Mouse (Mus musculus) frontal cortex, postnatal 25 days (tissue): Measurements from ENCODE around the gene Tlnrd1.
A peak's percentile ranks its signal among the peaks of the same experiment; 100 is the strongest.
"Not testable (repeated sequence)": the region's sequence is repeated elsewhere in the genome, so short reads cannot be mapped to it uniquely, and the experiment has no call there.

Source experiments
- DNase-seq, 2 experiments: peaks; one replicate each; pipeline ENCODE4 v3.0.0; 2022; ENCODE audit warnings: low spot score in 2 of 2

Tlnrd1 gene

DNA sequence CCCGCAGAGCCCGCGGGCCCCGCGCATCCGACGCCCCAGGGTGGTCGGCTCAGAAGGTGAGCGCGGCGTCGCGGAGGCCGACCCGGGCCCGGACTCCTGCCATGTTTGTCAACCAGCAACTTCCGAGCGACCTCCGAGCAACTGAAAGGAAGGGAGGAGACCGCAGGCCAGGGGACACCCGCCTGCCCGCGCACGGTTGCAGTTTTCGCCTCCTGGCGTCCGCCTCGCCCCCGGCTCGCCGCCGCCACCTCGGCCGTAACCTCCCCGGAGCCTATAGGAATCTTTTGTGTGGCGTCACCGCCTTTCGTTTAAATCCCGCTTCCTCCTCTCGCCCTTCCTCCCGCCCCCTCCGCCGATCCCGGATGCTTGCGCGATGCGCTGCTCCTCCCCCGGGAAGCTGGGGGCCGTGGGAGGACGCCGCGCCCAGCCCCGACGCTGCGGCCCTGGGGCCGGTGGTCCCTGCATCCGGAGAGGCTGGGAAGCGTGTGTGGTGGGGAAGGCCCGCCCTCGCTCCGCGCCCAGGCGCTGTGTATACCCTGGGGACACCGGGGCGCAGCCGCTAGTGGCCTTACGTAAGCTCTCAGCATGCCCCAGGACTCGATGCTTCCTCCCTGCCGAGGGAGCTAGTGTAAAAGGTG lies at the start of gene Tlnrd1, which contains the start of gene Mesd:
Gene Tlnrd1 (minus strand): TSS at position 285 of the 638 bp plus-strand sequence.
Gene Mesd (plus strand): TSS at position 446 of the 638 bp plus-strand sequence.
- peak; percentile 77 to 81 for DNase-seq

- no peak for DNase-seq
These were observed 37.5 kb upstream of the Tlnrd1 start for GRCm38 (mm10) chr7:83921637-83922036.

- DNase-seq: no peak
These were observed 36.1 kb upstream of the Tlnrd1 start for GRCm38 (mm10) chr7:83920241-83920640.

GRCm38 (mm10) chr7:83914566-83914965 lies 30.5 kb upstream of the Tlnrd1 start:
- peak; percentile 70 to 89 for DNase-seq

DNA sequence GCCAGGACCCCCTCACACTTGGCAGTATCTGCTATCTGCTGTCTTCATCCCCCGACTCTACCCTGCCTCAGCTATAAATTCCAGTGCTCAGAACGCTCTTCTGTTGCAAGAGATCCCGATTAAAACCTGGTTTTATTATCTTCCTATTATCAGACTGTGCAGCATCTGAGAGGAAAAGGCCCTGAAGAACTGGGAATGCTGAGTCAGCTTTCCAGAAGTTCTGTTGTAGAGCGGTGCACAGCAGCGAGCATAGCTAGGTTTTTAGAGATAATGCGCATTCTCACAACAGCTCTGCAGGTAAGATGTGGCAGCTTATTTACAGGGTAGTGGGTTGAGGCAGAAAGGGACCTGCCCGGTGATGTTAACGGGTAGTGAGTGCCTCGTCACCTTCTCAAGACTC lies 29.9 kb upstream of the Tlnrd1 start:
- no peak for DNase-seq

GRCm38 (mm10) chr7:83913405-83913932 lies 29.4 kb upstream of the Tlnrd1 start:
- no peak for DNase-seq

DNA sequence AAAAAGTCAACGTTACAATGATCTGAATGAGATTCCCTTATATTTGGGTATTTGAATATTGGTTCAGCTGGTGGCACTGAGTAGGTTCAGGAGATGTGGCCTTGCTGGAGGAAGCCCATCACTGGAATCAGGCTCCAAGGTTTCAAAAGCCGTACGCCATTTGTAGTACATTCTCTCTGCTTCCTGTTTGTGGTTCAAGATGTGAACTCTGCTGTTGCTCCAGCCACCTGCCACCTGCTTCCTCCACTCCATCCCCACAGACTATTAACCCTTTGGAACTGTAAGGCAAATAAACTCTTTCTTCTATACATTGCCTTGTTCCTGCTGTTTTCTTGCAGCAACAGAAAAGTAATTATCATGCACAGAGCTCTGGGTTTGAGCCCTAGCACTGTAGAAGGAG lies 27.8 kb upstream of the Tlnrd1 start:
- DNase-seq: no peak

DNA sequence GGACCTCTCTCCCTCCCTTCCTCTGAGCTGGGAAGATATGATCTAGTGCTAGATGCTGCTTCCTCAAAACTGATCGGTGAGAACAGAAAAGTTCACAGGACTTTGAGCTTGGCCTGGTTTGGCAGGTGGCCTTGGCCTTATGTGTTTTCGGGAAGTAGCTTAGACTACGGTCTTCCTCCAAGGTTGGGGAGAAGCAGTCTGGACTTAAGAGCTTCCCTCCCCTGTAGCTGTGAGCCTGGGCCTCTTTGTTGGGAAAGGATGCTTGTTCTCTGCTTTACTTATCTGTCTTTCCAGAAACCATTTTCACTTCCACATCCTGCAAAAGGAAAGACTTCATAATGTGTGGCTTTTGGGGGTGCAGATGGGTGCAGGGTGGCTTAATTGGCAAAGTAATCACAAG lies 20.7 kb upstream of the Tlnrd1 start:
- DNase-seq: no peak

GRCm38 (mm10) chr7:83902296-83903145 lies 18.4 kb upstream of the Tlnrd1 start:
- DNase-seq: no peak

- DNase-seq: no peak
These were observed 17.3 kb upstream of the Tlnrd1 start for GRCm38 (mm10) chr7:83901425-83901824.

DNA sequence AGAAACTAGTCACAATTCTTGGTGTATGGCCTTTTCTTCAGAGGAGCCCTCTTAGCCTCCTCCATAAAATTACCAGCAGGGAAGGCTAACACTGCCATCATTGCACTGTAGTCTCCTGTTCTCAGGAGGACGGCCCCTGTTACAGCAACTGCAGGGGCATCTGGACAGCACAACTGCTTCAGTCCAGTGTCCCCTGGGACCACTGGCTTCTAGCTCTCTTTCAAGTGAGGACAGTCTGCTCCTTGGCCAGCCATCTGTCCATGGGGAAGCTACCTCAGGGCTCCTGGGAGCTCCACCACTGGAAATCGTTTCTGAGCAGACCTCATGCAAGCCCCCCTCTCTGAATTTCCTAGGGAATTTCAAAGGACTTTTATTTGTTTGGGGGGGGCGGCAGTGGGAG lies 16.4 kb upstream of the Tlnrd1 start:
- no peak for DNase-seq

- DNase-seq: no peak
These were observed 14.2 kb upstream of the Tlnrd1 start for GRCm38 (mm10) chr7:83898267-83898666.

GRCm38 (mm10) chr7:83896077-83896740 lies 12.1 kb upstream of the Tlnrd1 start:
- DNase-seq: no peak

GRCm38 (mm10) chr7:83894348-83894747 lies 10.2 kb upstream of the Tlnrd1 start:
- no peak for DNase-seq

GRCm38 (mm10) chr7:83892333-83892669 lies 8.2 kb upstream of the Tlnrd1 start:
- DNase-seq: no peak

- peak; percentile 89 to 95 for DNase-seq
These were observed 7.6 kb upstream of the Tlnrd1 start for GRCm38 (mm10) chr7:83891433-83892332.

DNA sequence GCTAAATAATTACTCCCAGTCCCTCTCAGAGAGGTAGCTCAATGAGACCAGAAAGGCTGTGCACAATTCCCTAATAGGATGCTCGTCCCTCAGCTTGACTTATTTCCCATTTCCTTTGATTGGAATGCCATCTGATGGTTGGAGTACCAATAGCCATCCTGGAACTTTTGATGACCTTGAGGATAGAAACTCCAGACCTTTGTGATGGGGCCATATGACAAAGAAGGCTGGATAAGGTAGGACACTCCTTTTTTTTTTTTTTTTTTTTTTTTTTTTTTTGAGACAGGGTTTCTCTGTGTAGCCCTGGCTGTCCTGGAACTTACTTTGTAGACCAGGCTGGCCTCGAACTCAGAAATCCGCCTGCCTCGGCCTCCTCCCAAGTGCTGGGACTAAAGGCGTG lies 5.8 kb upstream of the Tlnrd1 start:
- not testable (repeated sequence) for DNase-seq

DNA sequence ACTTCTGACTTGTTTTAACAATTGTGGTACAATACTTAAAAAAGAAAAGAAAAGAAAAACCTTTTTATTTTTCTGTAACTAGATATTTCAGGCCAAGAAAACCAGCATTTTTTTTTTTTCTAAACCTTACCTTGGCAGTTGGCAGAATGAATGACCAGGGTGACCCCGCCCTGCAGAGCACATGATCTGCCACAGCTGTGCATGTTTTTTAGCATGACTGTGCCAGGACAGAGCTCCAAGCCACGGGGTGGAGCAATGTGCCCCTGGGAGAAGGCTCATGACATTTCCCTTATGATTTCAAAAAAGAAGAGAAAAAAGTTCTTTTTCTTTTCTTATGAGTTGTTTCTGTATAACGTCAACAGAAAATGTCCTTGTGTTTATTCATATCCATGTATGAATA lies 5.3 kb upstream of the Tlnrd1 start:
- DNase-seq: no peak

DNA sequence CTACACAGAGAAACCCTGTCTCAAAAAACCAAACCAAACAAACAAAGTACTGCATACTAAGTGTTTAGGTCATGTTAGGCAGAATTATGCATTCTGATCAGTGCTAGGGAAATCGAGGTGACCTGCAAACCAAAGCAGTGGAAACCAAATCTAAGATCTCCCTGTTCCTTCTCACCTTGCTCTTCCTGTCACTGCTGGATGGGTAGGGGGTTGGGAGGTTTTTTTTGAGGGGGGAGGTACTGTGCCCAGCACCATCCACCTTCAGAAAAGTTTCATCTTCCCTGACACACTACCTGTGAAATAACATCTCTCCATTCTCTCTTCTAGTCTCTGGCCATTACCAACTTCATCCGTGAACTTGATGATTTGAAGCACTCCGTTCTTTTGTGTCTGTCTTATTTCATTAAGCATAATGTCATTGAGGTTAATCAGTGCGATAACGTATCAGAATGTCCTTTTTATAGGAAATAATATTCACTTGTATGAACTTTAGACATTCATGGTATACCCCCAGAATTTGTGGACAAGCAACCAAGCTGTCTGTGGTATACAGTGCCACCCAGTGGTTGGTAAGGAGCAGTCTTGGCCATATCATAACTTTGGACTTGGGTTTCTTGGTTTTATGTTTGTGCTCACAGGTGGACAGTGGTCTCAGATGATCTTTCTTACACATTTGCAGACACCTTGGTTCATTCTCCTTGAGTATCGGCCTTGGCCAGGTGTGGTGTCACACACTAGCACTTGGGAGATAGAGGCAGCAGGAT lies 2.4 kb upstream of the Tlnrd1 start:
- no peak for DNase-seq

DNA sequence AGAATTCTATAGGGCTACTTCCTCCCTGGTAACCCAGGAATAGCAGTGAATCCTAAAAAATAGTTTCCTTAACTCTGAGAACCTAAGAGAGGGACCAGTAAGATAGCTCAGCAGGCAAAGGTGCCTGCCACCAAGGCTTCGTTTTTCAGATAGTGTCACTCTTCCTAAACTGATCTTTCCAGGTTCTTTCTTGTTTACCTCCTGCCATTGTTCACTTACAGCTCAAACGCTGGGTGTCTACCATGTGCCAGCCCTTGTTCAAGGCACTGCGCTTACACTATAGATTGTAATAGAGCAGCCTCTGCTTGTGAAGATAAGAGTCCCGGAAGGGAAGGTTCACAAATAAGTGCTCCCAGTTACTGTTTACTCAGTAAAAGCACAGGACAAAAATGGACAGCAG lies 1.7 kb upstream of the Tlnrd1 start:
- no peak for DNase-seq
